Mouse (Mus musculus) limb, embryonic 11.5 days (tissue): ENCODE measurements around the gene Robo2. TPM values are rescaled to one million over a fixed set of nuclear protein-coding genes. Genes with fewer than 3 reads are reported as not detected.

Experiments used
- ATAC-seq: fragments of 200-750 bp; cut with Nextera tagmentation; 2 replicates; pipeline ENCODE4 v1.8.0; 2017; ENCODE audit warnings: low read depth; ENCODE audit not compliant: insufficient number of reproducible peaks, low FRiP score, low TSS enrichment
- DNase-seq: peaks from one replicate; pipeline ENCODE4 v3.0.0-alpha.2; 2015; ENCODE audit warnings: low spot score
- H3K27ac ChIP-seq: fragments of 300-500 bp; sonication (generic); replicated peaks from 2 replicates; pipeline ENCODE4 v1.5.1; 2014; ENCODE audit warnings: low read depth, mild to moderate bottlenecking, low read length
- H3K27me3 ChIP-seq: fragments of 300-500 bp; sonication (generic); 2 replicates; pipeline ENCODE4 v1.6.1; 2014; ENCODE audit warnings: mild to moderate bottlenecking, low read length, mixed read lengths; ENCODE audit not compliant: control insufficient read depth, insufficient read depth
- H3K36me3 ChIP-seq: fragments of 300-500 bp; sonication (generic); 2 replicates; pipeline ENCODE4 v1.6.1; 2014; ENCODE audit warnings: mild to moderate bottlenecking, low read length, moderate library complexity, mixed read lengths; ENCODE audit not compliant: control insufficient read depth, insufficient read depth
- H3K4me1 ChIP-seq: fragments of 300-500 bp; sonication (generic); 2 replicates; pipeline ENCODE4 v1.6.1; 2014; ENCODE audit warnings: low read length, mixed read lengths; ENCODE audit not compliant: control insufficient read depth, insufficient read depth
- H3K4me2 ChIP-seq: fragments of 300-500 bp; sonication (generic); 2 replicates; pipeline ENCODE4 v1.6.1; 2014; ENCODE audit warnings: low read depth, mild to moderate bottlenecking, moderate library complexity; ENCODE audit not compliant: severe bottlenecking
- H3K4me3 ChIP-seq: fragments of 300-500 bp; sonication (generic); 2 replicates; pipeline ENCODE4 v1.5.1; 2014; ENCODE audit warnings: low read depth, low read length
- H3K9ac ChIP-seq: fragments of 300-500 bp; sonication (generic); 2 replicates; pipeline ENCODE4 v1.6.1; 2014; ENCODE audit warnings: mild to moderate bottlenecking, low read length
- H3K9me3 ChIP-seq: fragments of 300-500 bp; sonication (generic); 2 replicates; pipeline ENCODE4 v1.6.1; 2016; ENCODE audit warnings: low read length; ENCODE audit not compliant: control insufficient read depth
- WGBS: fragments of 180-500 bp; shearing (Covaris S2); extraction: QIAGEN DNeasy Blood & Tissue Kit; methylation state at CpG from one replicate; pipeline ENCODE4 v1.1.7; 2014; 5-methylcytosine and 5-hydroxymethylcytosine counted together
- polyA plus RNA-seq: library from polyadenylated mRNA; unstranded; fragments of >200 nt; fragmentation: Nextera tagmentation; extraction: Ambion mirVana; gene quantifications from 2 replicates; pipeline ENCODE4 v1.2.1, GENCODE M21; 2014

Gene Robo2
- polyA plus RNA-seq, 1 experiment from 2014 or later, result 102 TPM

DNA sequence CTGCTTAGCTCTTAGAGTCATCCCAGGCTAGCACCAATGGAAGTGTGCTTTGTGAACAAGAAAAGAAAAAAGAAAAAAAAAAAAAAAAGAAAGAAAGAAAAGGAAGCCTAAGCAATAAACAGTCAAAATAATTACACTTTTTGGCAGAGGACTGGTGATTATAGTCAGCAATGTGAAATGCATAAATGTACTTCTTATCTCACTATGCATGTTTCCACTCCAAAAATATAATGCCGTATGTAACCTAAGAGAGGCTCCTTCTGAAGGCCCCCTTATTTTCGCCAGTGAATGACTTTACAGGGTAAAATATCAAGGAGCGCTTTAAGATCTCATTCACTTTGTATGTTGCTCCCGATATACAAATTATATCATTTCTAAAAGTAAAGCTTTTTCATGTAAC is 496.2 kb downstream of the Robo2 start:
- ATAC-seq (no peak), DNase-seq (no peak)
- Histone ChIP-seq H3K9ac (no peak overlapping the region), H3K36me3 (no peaks in the 10 kb centered on the region), H3K4me2 (no peak overlapping the region), H3K4me3 (no peak overlapping the region), H3K4me1 (no peaks in the 10 kb centered on the region), H3K27me3 (no peaks in the 10 kb centered on the region), H3K27ac (no peak overlapping the region), H3K9me3 (no peaks in the 10 kb centered on the region)
- WGBS, result 94% methylated on average over 4 of the region's 4 CpGs

DNA sequence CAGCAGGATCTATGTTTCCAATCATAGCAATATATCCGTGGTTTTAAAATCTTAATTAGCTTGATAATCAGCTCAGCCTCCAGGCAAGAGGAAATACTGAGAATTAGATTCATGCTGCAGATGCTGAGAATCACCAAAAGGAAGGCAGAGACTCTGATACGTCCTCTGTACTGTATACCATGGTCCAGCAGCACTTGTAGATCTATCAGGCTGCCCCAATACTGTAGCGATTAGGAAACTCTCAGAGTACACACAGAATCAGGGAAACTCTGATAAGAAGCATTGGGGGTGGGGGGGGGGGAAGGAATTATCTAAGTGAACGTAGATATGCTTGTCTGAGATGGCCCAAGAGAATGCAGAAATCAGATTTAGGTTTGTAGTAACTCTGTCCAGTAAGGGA is 496.7 kb downstream of the Robo2 start:
- Histone ChIP-seq H3K9me3 (no peaks in the 10 kb centered on the region), H3K36me3 (no peaks in the 10 kb centered on the region), H3K4me3 (no peak overlapping the region), H3K4me1 (no peaks in the 10 kb centered on the region), H3K27me3 (no peaks in the 10 kb centered on the region), H3K4me2 (no peak overlapping the region), H3K27ac (no peak overlapping the region), H3K9ac (no peak overlapping the region)
- WGBS, result 73% methylated on average over 4 of the region's 4 CpGs
- no peak for DNase-seq
- no peak for ATAC-seq

- H3K9ac ChIP-seq, result no peak overlapping the region
- DNase-seq (no peak), ATAC-seq (no peak)
- H3K36me3 ChIP-seq, result no peaks in the 10 kb centered on the region
- H3K4me3 ChIP-seq, result no peak overlapping the region
- no peak overlapping the region for H3K27ac ChIP-seq
- no peak overlapping the region for H3K4me2 ChIP-seq
- no peaks in the 10 kb centered on the region for H3K27me3 ChIP-seq
- H3K9me3 ChIP-seq, result no peaks in the 10 kb centered on the region
- WGBS, result 87% methylated on average over 11 of the region's 11 CpGs
- H3K4me1 ChIP-seq, result no peaks in the 10 kb centered on the region
Measured at GRCm38 (mm10) chr16:73908504-73908903, 503.1 kb downstream of the Robo2 start.

GRCm38 (mm10) chr16:73896856-73897255 is 514.8 kb downstream of the Robo2 start:
- no peak overlapping the region for H3K27ac ChIP-seq
- 91% methylated on average over 11 of the region's 11 CpGs for WGBS
- H3K4me3 ChIP-seq, result no peak overlapping the region
- no peaks in the 10 kb centered on the region for H3K9me3 ChIP-seq
- no peak overlapping the region for H3K9ac ChIP-seq
- H3K36me3 ChIP-seq, result no peaks in the 10 kb centered on the region
- no peaks in the 10 kb centered on the region for H3K4me1 ChIP-seq
- no peak overlapping the region for H3K4me2 ChIP-seq
- no peak for ATAC-seq
- H3K27me3 ChIP-seq, result no peaks in the 10 kb centered on the region
- no peak for DNase-seq

DNA sequence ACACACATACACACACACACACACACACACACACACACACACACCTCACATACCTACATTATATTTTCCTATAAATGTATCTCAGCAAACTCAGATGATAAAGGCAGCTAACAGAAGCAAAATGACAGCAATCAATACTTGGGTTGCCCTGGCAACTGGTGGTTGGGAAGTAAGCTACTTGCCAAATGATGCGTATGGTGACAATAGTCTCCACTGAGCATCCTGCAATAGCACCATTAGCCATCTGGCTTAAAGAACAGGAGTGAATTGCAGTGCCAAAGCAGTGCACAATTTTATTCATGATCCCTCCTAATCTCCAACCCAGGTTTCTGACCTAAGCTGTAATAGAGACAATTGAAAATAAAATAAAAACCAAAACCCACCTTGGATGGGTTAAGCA is 529.7 kb downstream of the Robo2 start:
- DNase-seq, result no peak
- no peak overlapping the region for H3K4me3 ChIP-seq
- H3K27ac ChIP-seq, result no peak overlapping the region
- no peak overlapping the region for H3K4me2 ChIP-seq
- no peaks in the 10 kb centered on the region for H3K4me1 ChIP-seq
- ATAC-seq, result no peak
- no peaks in the 10 kb centered on the region for H3K36me3 ChIP-seq
- no peaks in the 10 kb centered on the region for H3K27me3 ChIP-seq
- WGBS, result 87% methylated on average over 1 of the region's 1 CpGs
- H3K9ac ChIP-seq, result no peak overlapping the region
- no peaks in the 10 kb centered on the region for H3K9me3 ChIP-seq

- Histone ChIP-seq H3K4me1 (no peaks in the 10 kb centered on the region), H3K9me3 (no peaks in the 10 kb centered on the region), H3K27ac (no peak overlapping the region), H3K9ac (no peak overlapping the region), H3K27me3 (no peaks in the 10 kb centered on the region), H3K4me3 (no peak overlapping the region), H3K36me3 (no peaks in the 10 kb centered on the region), H3K4me2 (no peak overlapping the region)
- DNase-seq, result no peak
- WGBS, result 86% methylated on average over 3 of the region's 3 CpGs
- ATAC-seq, result no peak
Measured at GRCm38 (mm10) chr16:73877973-73878372, 533.7 kb downstream of the Robo2 start.

DNA sequence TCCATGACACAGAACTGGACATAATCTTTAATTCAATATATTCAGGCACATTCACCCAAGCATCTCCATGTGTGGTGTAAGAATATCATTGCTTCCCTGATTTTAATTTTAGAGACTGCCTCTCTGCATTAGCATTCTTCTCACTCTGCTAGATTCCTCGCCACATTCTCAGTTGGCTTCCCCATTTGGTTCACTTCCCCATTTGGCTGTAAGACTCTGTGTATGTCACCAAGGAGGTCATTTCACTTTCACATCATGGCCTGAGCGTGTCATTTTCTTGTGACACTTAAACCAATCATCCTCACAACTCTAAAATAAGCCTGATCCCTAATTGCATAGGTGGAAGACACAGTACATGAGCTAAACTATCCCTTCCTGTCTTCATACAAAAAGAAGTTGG is 536.6 kb downstream of the Robo2 start:
- Histone ChIP-seq H3K4me2 (no peak overlapping the region), H3K4me3 (no peak overlapping the region), H3K27me3 (no peaks in the 10 kb centered on the region), H3K36me3 (no peaks in the 10 kb centered on the region), H3K27ac (no peak overlapping the region), H3K9me3 (no peaks in the 10 kb centered on the region), H3K4me1 (no peaks in the 10 kb centered on the region), H3K9ac (no peak overlapping the region)
- DNase-seq (no peak), ATAC-seq (no peak)
- WGBS, result 68% methylated on average over 2 of the region's 2 CpGs

DNA sequence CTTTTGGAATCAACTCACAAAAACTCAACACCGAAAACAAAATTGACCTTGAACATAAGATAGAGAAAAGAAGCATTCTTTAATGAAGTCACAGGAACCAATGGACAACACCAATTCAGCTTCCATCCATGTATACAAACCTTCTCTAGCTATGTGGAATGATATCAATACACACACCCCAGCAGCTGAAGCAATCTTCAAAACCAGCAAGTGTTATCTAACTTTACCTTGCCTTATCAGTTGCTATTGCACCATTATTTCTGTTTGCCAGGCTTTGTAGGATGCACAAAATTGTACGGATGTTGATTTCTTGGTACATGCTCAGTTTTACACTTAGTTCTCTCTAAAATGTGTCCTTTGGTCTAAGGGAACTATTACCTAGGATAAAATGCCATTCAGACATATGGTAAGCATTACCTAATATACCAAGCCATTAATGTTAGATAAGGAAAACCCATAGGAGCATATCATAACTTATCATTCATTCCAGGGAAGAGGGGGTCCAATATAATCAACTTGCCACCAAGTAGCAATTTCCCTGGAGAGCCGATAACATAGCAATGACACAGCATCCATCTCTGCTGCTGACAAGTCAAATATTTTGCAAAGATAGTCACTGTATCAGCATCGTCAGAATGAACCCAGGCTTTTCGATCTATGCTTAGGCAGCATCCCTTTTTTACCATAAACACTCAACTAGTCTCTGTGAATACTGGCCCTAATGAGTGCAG is 537.6 kb downstream of the Robo2 start:
- 96% methylated on average over 5 of the region's 5 CpGs for WGBS

GRCm38 (mm10) chr16:73870296-73870695 is 541.3 kb downstream of the Robo2 start:
- Histone ChIP-seq H3K9me3 (no peaks in the 10 kb centered on the region), H3K27ac (no peak overlapping the region), H3K4me2 (no peak overlapping the region), H3K4me3 (no peak overlapping the region), H3K9ac (no peak overlapping the region), H3K4me1 (no peaks in the 10 kb centered on the region), H3K36me3 (no peaks in the 10 kb centered on the region), H3K27me3 (no peaks in the 10 kb centered on the region)
- ATAC-seq, result no peak
- no peak for DNase-seq
- 77% methylated on average over 5 of the region's 5 CpGs for WGBS

More for the DNA sequence above, 537.6 kb downstream of the Robo2 start:
- Histone ChIP-seq H3K9me3 (no peaks in the 10 kb centered on the region), H3K9ac (no peak overlapping the region), H3K4me2 (no peak overlapping the region), H3K27ac (no peak overlapping the region), H3K4me3 (no peak overlapping the region), H3K4me1 (no peaks in the 10 kb centered on the region), H3K36me3 (no peaks in the 10 kb centered on the region), H3K27me3 (no peaks in the 10 kb centered on the region)
- ATAC-seq, result no peak
- no peak for DNase-seq
